Mouse (Mus musculus): ENCODE data around the gene Olfr816.
"Not testable (repeated sequence)": the region's sequence is repeated elsewhere in the genome, so short reads cannot be mapped to it uniquely, and the experiment has no call there.

The Olfr816 gene

GRCm38 (mm10) chr10:129915497-129915896, at the start of gene Olfr816:
Gene Olfr816, minus strand, starts transcription at chr10:129915597.
- DNase-seq (ENCODE audit: low read depth, low spot score), result no peak

- DNase-seq (ENCODE audit: low read depth, low spot score), result no peak
These were observed 33.6 kb upstream of the Olfr816 start, which contains the start of gene Olfr818 for GRCm38 (mm10) chr10:129949000-129949399. Gene Olfr818, minus strand, starts transcription at chr10:129949100.

GRCm38 (mm10) chr10:129905767-129906166, 9.6 kb downstream of the Olfr816 start, which contains the start of gene Olfr815:
Gene Olfr815, minus strand, starts transcription at chr10:129905867.
- not testable (repeated sequence) for DNase-seq (ENCODE audit: low read depth, low spot score)

- no peak for DNase-seq (ENCODE audit: low read depth, low spot score)
These were observed 29.5 kb downstream of the Olfr816 start for GRCm38 (mm10) chr10:129885934-129886333.

- not testable (repeated sequence) for DNase-seq (ENCODE audit: low read depth, low spot score)
These were observed 29.9 kb downstream of the Olfr816 start for GRCm38 (mm10) chr10:129885496-129885895.

GRCm38 (mm10) chr10:129879751-129880150, 35.6 kb downstream of the Olfr816 start, which contains the start of gene Olfr814:
Gene Olfr814, minus strand, starts transcription at chr10:129879851.
- not testable (repeated sequence) for DNase-seq (ENCODE audit: low read depth, low spot score)

Measured in brain, embryonic 18.5 days (tissue).